Mouse (Mus musculus) CH12.LX (cell line): ENCODE measurements around the gene Rpl9. TPM values are rescaled to one million over a fixed set of nuclear protein-coding genes. Genes with fewer than 3 reads are reported as not detected.
A peak's percentile ranks its signal among the peaks of the same experiment; 100 is the strongest.

Experiments used
- DNase-seq: peaks from one replicate; pipeline ENCODE4 v3.0.0-alpha.2; 2013; ENCODE audit errors: extremely low read depth
- H3K27ac ChIP-seq: 2 replicates; pipeline ENCODE4 v1.5.1; 2012; ENCODE audit warnings: low read depth, mild to moderate bottlenecking, control low read depth, moderate library complexity; ENCODE audit not compliant: insufficient read depth
- H3K27me3 ChIP-seq: replicated peaks from 2 replicates; pipeline ENCODE3; 2012; ENCODE audit warnings: inconsistent platforms
- H3K36me3 ChIP-seq, 2 experiments: replicated peaks in 1 of 2; 2 replicates each; pipeline versions ENCODE3 to v1.6.1; 2012; ENCODE audit warnings: inconsistent platforms in 1 of 2, low read length in 1 of 2, mild to moderate bottlenecking in 1 of 2, mixed read lengths in 1 of 2, moderate library complexity in 1 of 2; ENCODE audit not compliant: control insufficient read depth in 1 of 2, insufficient read depth in 1 of 2
- H3K4me1 ChIP-seq, 2 experiments: 2 replicates each; pipeline ENCODE4 v1.6.1; 2012; ENCODE audit warnings: inconsistent platforms in 1 of 2, moderate library complexity in 1 of 2; ENCODE audit not compliant: insufficient read depth in 2 of 2, control insufficient read depth in 1 of 2
- H3K4me2 ChIP-seq: 2 replicates; pipeline ENCODE4 v1.6.1; 2012; ENCODE audit warnings: low read depth, mild to moderate bottlenecking, control low read depth; ENCODE audit not compliant: poor library complexity, insufficient read depth, severe bottlenecking
- H3K4me3 ChIP-seq, 3 experiments: fragments of 150-350 bp in 1 of 3; sonication (generic) in 1 of 3; replicated peaks in 1 of 3; 2 replicates each; pipeline versions ENCODE3 to v1.5.1; 2011 to 2012; ENCODE audit warnings: low read depth in 2 of 3, low read length in 2 of 3, mild to moderate bottlenecking in 2 of 3, moderate library complexity in 2 of 3, control low read depth in 1 of 3, improper control_type of control experiment in 1 of 3, inconsistent platforms in 1 of 3, mixed read lengths in 1 of 3; ENCODE audit not compliant: poor library complexity in 1 of 3
- H3K79me2 ChIP-seq: replicated peaks from 2 replicates; pipeline ENCODE4 v1.6.1; 2012; ENCODE audit warnings: mild to moderate bottlenecking, moderate library complexity; ENCODE audit not compliant: control insufficient read depth, poor library complexity, insufficient read depth, severe bottlenecking; ENCODE audit errors: extremely low read depth
- H3K9ac ChIP-seq: 2 replicates; pipeline ENCODE4 v1.6.1; 2012; ENCODE audit warnings: low read depth, mild to moderate bottlenecking, control low read depth, moderate library complexity; ENCODE audit not compliant: insufficient read depth
- H3K9me3 ChIP-seq: replicated peaks from 2 replicates; pipeline ENCODE3; 2012; ENCODE audit warnings: low read length, inconsistent platforms, mixed read lengths
- BHLHE40 ChIP-seq: IDR thresholded peaks from 2 replicates; pipeline ENCODE4 v1.6.1; 2011; ENCODE audit warnings: mild to moderate bottlenecking, low read depth, low read length, improper control_type of control experiment
- E2F4 ChIP-seq: IDR thresholded peaks from 2 replicates; pipeline ENCODE4 v1.6.1; 2011; ENCODE audit warnings: low read depth, low read length, improper control_type of control experiment; ENCODE audit not compliant: insufficient replicate concordance
- EP300 ChIP-seq: IDR thresholded peaks from 2 replicates; pipeline ENCODE4 v1.6.1; 2011; ENCODE audit warnings: low read length, improper control_type of control experiment
- HCFC1 ChIP-seq: IDR thresholded peaks from 2 replicates; pipeline ENCODE4 v1.6.1; 2012; ENCODE audit warnings: low read depth, mild to moderate bottlenecking, inconsistent platforms, low read length, improper control_type of control experiment
- JUN ChIP-seq: IDR thresholded peaks from 2 replicates; pipeline ENCODE4 v1.6.1; 2011; ENCODE audit warnings: low read depth, mild to moderate bottlenecking, low read length, improper control_type of control experiment, moderate library complexity; ENCODE audit not compliant: insufficient read depth
- MAX ChIP-seq: IDR thresholded peaks from 2 replicates; pipeline ENCODE4 v1.6.1; 2011; ENCODE audit warnings: low read length, improper control_type of control experiment
- MEF2A ChIP-seq: IDR thresholded peaks from 2 replicates; pipeline ENCODE4 v1.6.1; 2014; ENCODE audit warnings: low read depth, mild to moderate bottlenecking, inconsistent platforms, low read length, improper control_type of control experiment, borderline replicate concordance
- MYC ChIP-seq: IDR thresholded peaks from 2 replicates; pipeline ENCODE4 v1.6.1; 2011; ENCODE audit warnings: low read depth, mild to moderate bottlenecking, improper control_type of control experiment, low read length
- PAX5 ChIP-seq: IDR thresholded peaks from 2 replicates; pipeline ENCODE4 v1.6.1; 2012; ENCODE audit warnings: low read length, inconsistent platforms, mixed read lengths
- POLR2AphosphoS2 ChIP-seq: IDR thresholded peaks from 2 replicates; pipeline ENCODE4 v1.6.1; 2011; ENCODE audit warnings: low read depth, low read length, improper control_type of control experiment
- RCOR1 ChIP-seq: conservative IDR thresholded peaks from 2 replicates; pipeline ENCODE4 v1.6.1; 2012; ENCODE audit warnings: low read depth, mild to moderate bottlenecking, inconsistent platforms, low read length, improper control_type of control experiment
- UBTF ChIP-seq: IDR thresholded peaks from 2 replicates; pipeline ENCODE4 v1.6.1; 2012; ENCODE audit warnings: low read depth, mild to moderate bottlenecking, inconsistent platforms, low read length, improper control_type of control experiment, moderate library complexity
- ZC3H11A ChIP-seq: IDR thresholded peaks from 2 replicates; pipeline ENCODE4 v1.6.1; 2012; ENCODE audit warnings: low read depth, mild to moderate bottlenecking, inconsistent platforms, low read length, improper control_type of control experiment
- dilution Hi-C: fragments of 300-500 bp; cut with MboI; formaldehyde crosslinking; loops from 2 replicates; pipeline ENCODE4 v1.14.3; 2020; ENCODE audit warnings: low sequenced_read_pairs; ENCODE audit not compliant: extremely low pct_unique_long_range_greater_than_20kb, extremely low pct_ligation_motif_present
- in situ Hi-C: fragments of 300-500 bp; cut with MboI; formaldehyde crosslinking; loops from 3 replicates; pipeline ENCODE4 v1.14.3; 2019; ENCODE audit warnings: low sequenced_read_pairs, low pct_ligation_motif_present, low pct_unique_long_range_greater_than_20kb, mixed read lengths
- polyA plus RNA-seq: library from polyadenylated mRNA; unstranded; fragments of >175 nt; gene quantifications from 2 replicates; pipeline ENCODE4 v1.2.1, GENCODE M21; 2012; ENCODE audit warnings: low read depth; ENCODE audit not compliant: insufficient read length
- total RNA-seq, 2 experiments: library from RNA; depleted of rRNA; stranded (reverse); fragments of 300-350 nt in 1 of 2; fragments of >200 nt in 1 of 2; gene quantifications; 2 replicates each; pipeline ENCODE4 v1.2.3; 2012 to 2014

Rpl9 gene
- total and polyA plus RNA-seq, 3 experiments = 1,001 to 3,671 (median 2,286) TPM

DNA sequence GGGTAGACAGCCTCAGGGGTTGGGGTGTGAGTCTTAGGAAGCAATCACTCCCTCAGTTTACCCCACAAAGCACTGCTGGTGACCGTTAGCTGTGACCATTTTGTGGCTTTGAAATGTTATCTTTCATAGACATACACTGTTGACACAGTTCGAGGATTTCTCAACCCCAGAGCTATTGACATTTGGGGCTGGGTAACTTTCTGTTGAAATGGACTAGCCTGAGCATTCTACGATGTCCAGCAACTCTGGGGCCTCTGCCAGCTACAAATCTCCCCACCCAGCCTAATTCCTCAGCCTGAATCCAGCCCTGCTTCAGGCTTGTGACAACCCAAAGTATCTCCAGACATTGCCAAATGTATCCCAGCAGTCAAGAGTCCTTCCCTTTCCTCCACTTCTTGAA, 37.1 kb downstream of the Rpl9 start:
- Histone ChIP-seq H3K79me2 (no peaks in the 10 kb centered on the region), H3K27me3 (peaks cover 7% of the 10 kb centered on the region), H3K4me3 (no peak overlapping the region), H3K36me3 (no peaks in the 10 kb centered on the region), H3K9ac (no peak overlapping the region), H3K4me2 (no peak overlapping the region), H3K4me1 (no peaks in the 10 kb centered on the region), H3K9me3 (peaks cover 2% of the 10 kb centered on the region), H3K27ac (no peak overlapping the region)
- DNase-seq = no peak
- TF ChIP-seq RCOR1 (no peak), E2F4 (no peak), JUN (no peak), POLR2AphosphoS2 (no peak)
- dilution Hi-C loops (no loop called here), in situ Hi-C loops (no loop called here)

DNA sequence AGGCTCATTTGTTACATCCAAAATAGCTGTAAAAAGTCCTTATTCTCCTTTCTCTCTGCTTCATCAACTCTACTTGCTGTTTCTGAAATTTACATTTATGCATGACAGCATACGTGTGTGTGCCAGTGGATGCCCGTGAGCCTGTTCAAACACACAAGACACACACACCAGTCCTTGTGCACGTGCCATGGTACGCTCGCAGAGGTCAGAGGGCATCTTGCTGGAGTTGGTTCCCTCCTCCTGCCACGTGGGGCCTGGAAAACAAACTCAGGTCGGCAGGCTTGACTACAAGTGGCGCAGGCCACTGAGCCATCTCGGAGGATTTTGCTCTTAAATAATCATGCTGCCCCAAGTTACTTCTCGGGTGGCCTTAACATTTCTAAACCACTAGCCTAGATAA, 40.7 kb downstream of the Rpl9 start:
- TF ChIP-seq BHLHE40 (0 out of 2 replicates have a peak, but pooled peaks have one; percentile 17), PAX5 (no peak)
- Histone ChIP-seq H3K27me3 (peaks cover 7% of the 10 kb centered on the region), H3K9me3 (peaks cover 2% of the 10 kb centered on the region), H3K79me2 (no peaks in the 10 kb centered on the region), H3K27ac (no peak overlapping the region), H3K4me1 (no peaks in the 10 kb centered on the region), H3K4me2 (no peak overlapping the region), H3K9ac (no peak overlapping the region), H3K36me3 (no peaks in the 10 kb centered on the region), H3K4me3 (no peak overlapping the region)
- DNase-seq = no peak
- in situ Hi-C loops (no loop called here), dilution Hi-C loops (no loop called here)

DNA sequence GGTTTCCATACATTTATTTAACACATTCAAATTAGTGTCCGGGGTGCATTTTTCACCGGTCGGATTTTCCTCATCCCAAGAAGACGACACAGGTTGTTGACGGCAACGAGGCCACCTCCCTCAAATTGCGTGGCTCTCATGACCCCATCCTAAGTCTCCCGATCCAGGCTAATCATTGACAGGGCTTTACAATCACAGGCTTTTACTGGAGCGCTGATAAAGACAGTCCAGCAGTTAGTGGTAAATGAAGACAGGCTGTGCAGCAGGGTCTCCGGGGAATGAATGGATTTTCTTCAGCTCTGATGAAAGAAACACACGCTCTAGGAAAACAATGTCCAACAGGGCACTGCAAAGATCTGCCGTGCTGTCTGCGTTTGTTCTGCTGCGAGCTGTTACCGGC, 43.1 kb downstream of the Rpl9 start, which contains the start of gene Klb:
Gene Klb (plus strand): TSS at position 147 of the 400 bp plus-strand sequence.
- no peak for TF ChIP-seq RCOR1
- no peak for TF ChIP-seq MAX
- no peak for TF ChIP-seq MEF2A
- TF ChIP-seq MYC = no peak
- TF ChIP-seq UBTF = no peak
- no peak for TF ChIP-seq HCFC1
- TF ChIP-seq ZC3H11A = no peak
- no peak for TF ChIP-seq EP300
- Histone ChIP-seq H3K27me3 (peaks cover 7% of the 10 kb centered on the region), H3K9me3 (no peaks in the 10 kb centered on the region), H3K4me1 (no peaks in the 10 kb centered on the region), H3K27ac (no peak within 1 kb of the TSS), H3K4me3 (no peak within 1 kb of the TSS), H3K9ac (no peak within 1 kb of the TSS), H3K36me3 (no peaks in the 10 kb centered on the region), H3K79me2 (no peaks in the 10 kb centered on the region), H3K4me2 (no peak within 1 kb of the TSS)
- DNase-seq = no peak
- in situ Hi-C loops (no loop called here), dilution Hi-C loops (no loop called here)
